Mouse (Mus musculus): ENCODE data around the gene Ptpn7.

GRCm38 (mm10) chr1:135171202-135171601 is 38.7 kb downstream of the Ptpn7 start:
- TF ChIP-seq CTCF (IDR thresholded peaks at IDR 0.05; ENCODE audit: low read depth, low read length) (peak; percentile 38), POLR2A (IDR thresholded peaks at IDR 0.05; ENCODE audit: insufficient read depth, low read length) (no peak)

All from ES-Bruce4 (cell line).